Mouse (Mus musculus) bone marrow, adult 2 months (tissue): ENCODE results near the gene 1700015F17Rik.

Experiments
- CTCF ChIP-seq: fragments of 200-500 bp; IDR thresholded peaks from 2 replicates; pipeline ENCODE4 v1.5.1; 2011; ENCODE audit warnings: low read length, control low read depth; ENCODE audit not compliant: control insufficient read depth, insufficient read depth
- POLR2A ChIP-seq: fragments of 200-500 bp; IDR thresholded peaks from 2 replicates; pipeline ENCODE4 v1.6.1; 2011; ENCODE audit warnings: low read depth, mild to moderate bottlenecking, control low read depth, low read length, borderline replicate concordance; ENCODE audit not compliant: control insufficient read depth

GRCm38 (mm10) chr5:5510989-5511388 is 32.0 kb upstream of the 1700015F17Rik start:
- TF ChIP-seq POLR2A, result no peak
- TF ChIP-seq CTCF, result no peak
